ENCODE assay signal across 10 mouse cellular contexts in genomic region chr8:126883752-126884151, GRCm38 (mm10).
DNase-seq lines count a peak whose midpoint lies in the region; ATAC-seq and TF ChIP-seq lines count a peak whose summit lies in the region.
"Had no signal": no experiment of that assay in that cellular context is flagged by ENCODE, and none has a peak within 500 bp of the region (broad histone marks: within the 10 kb centered on the region; RNA-seq: fewer than 3 reads in every experiment).

No protein-coding gene starts in this region.

- WGBS in heart, embryonic 15.5 days = 51% methylated on average over 5 of the region's 5 CpGs
- WGBS in lung, embryonic 16.5 days = 37% methylated on average over 5 of the region's 5 CpGs
- 59% methylated on average over 5 of the region's 5 CpGs for WGBS in lung, adult 2 months
- WGBS in forebrain, embryonic 16.5 days = 65% methylated on average over 5 of the region's 5 CpGs
- 60% methylated on average over 5 of the region's 5 CpGs for WGBS in midbrain, embryonic 16.5 days

- no peak for TF ChIP-seq CTCF in lung, adult 2 months (IDR thresholded peaks at IDR 0.05; ENCODE audit: insufficient read depth, low read length)

- H3K36me3 ChIP-seq in heart, embryonic 15.5 days = no peaks in the 10 kb centered on the region
- H3K36me3 ChIP-seq in lung, embryonic 16.5 days (ENCODE audit: control insufficient read depth, insufficient read depth, low read length) = no peaks in the 10 kb centered on the region
- H3K36me3 ChIP-seq in forebrain, embryonic 16.5 days (ENCODE audit: control insufficient read depth, insufficient read depth) = no peaks in the 10 kb centered on the region
- H3K36me3 ChIP-seq in midbrain, embryonic 16.5 days (ENCODE audit: control insufficient read depth, insufficient read depth, low read length) = no peaks in the 10 kb centered on the region
- H3K36me3 ChIP-seq: limb, embryonic 13.5 days had no signal

- H3K27ac ChIP-seq in heart, embryonic 15.5 days = peak overlapping the region; percentile 89
- peak overlapping the region; percentile 90 for H3K27ac ChIP-seq in lung, embryonic 16.5 days (ENCODE audit: low read length)
- peak overlapping the region; percentile 68 for H3K27ac ChIP-seq in forebrain, embryonic 16.5 days (ENCODE audit: low read length)
- H3K27ac ChIP-seq in midbrain, embryonic 16.5 days (ENCODE audit: low read length) = peak overlapping the region; percentile 77
- H3K27ac ChIP-seq: limb, embryonic 13.5 days had no signal

- DNase-seq in heart, postnatal 10 days = no peak
- DNase-seq in lung, adult 2 months = no peak
- DNase-seq in cerebellum, postnatal 25 days = no peak
- DNase-seq in right cerebral cortex, postnatal 14 days = no peak
- DNase-seq: kidney, adult 8-10 months had no signal

- no peaks in the 10 kb centered on the region for H3K27me3 ChIP-seq in heart, embryonic 15.5 days
- H3K27me3 ChIP-seq in lung, embryonic 16.5 days (ENCODE audit: control insufficient read depth, insufficient read depth, low read depth, low read length) = no peaks in the 10 kb centered on the region
- H3K27me3 ChIP-seq in forebrain, embryonic 16.5 days (replicated peaks; ENCODE audit: control insufficient read depth, insufficient read depth, low read length) = no peaks in the 10 kb centered on the region
- H3K27me3 ChIP-seq in midbrain, embryonic 16.5 days (ENCODE audit: control insufficient read depth, insufficient read depth, low read depth, low read length) = no peaks in the 10 kb centered on the region
- H3K27me3 ChIP-seq: limb, embryonic 13.5 days had no signal

- H3K4me2 ChIP-seq in heart, embryonic 15.5 days = 0 out of 2 replicates have a peak overlapping the region, but pooled peaks have one; percentile 11
- no peak overlapping the region for H3K4me2 ChIP-seq in lung, embryonic 16.5 days (ENCODE audit: low read depth, low read length)
- peak overlapping the region; percentile 22 for H3K4me2 ChIP-seq in forebrain, embryonic 16.5 days (ENCODE audit: low read length)
- H3K4me2 ChIP-seq in midbrain, embryonic 16.5 days (ENCODE audit: low read length) = 0 out of 2 replicates have a peak overlapping the region, but pooled peaks have one; percentile 19
- H3K4me2 ChIP-seq: limb, embryonic 13.5 days had no signal

- no peaks in the 10 kb centered on the region for H3K9me3 ChIP-seq in heart, embryonic 15.5 days (replicated peaks)
- H3K9me3 ChIP-seq in lung, embryonic 16.5 days (ENCODE audit: control insufficient read depth, low read length) = no peaks in the 10 kb centered on the region
- no peaks in the 10 kb centered on the region for H3K9me3 ChIP-seq in forebrain, embryonic 16.5 days (ENCODE audit: control insufficient read depth, low read length)
- no peaks in the 10 kb centered on the region for H3K9me3 ChIP-seq in midbrain, embryonic 16.5 days (replicated peaks; ENCODE audit: control insufficient read depth, low read length, poor library complexity, severe bottlenecking)
- H3K9me3 ChIP-seq: limb, embryonic 13.5 days had no signal

- H3K9ac ChIP-seq in heart, embryonic 15.5 days = no peak overlapping the region
- H3K9ac ChIP-seq in lung, embryonic 16.5 days (ENCODE audit: low read length) = no peak overlapping the region
- H3K9ac ChIP-seq in forebrain, embryonic 16.5 days (replicated peaks; ENCODE audit: low read depth, low read length) = no peak overlapping the region
- H3K9ac ChIP-seq in midbrain, embryonic 16.5 days (ENCODE audit: low read depth, low read length) = no peak overlapping the region
- H3K9ac ChIP-seq: limb, embryonic 13.5 days had no signal

- H3K4me1 ChIP-seq in heart, embryonic 15.5 days (replicated peaks) = peaks cover 45% of the 10 kb centered on the region
- H3K4me1 ChIP-seq in lung, embryonic 16.5 days (replicated peaks; ENCODE audit: control insufficient read depth, insufficient read depth, low read length) = peaks cover 29% of the 10 kb centered on the region
- H3K4me1 ChIP-seq in lung, adult 2 months (ENCODE audit: control insufficient read depth, insufficient read depth, low read length) = peaks cover 9% of the 10 kb centered on the region
- peaks cover 19% of the 10 kb centered on the region for H3K4me1 ChIP-seq in forebrain, embryonic 16.5 days (replicated peaks; ENCODE audit: control insufficient read depth, insufficient read depth, low read length)
- peaks cover 10% of the 10 kb centered on the region for H3K4me1 ChIP-seq in midbrain, embryonic 16.5 days (ENCODE audit: control insufficient read depth, insufficient read depth, low read length)

- H3K4me3 ChIP-seq in heart, embryonic 15.5 days = no peak overlapping the region
- no peak overlapping the region for H3K4me3 ChIP-seq in lung, embryonic 16.5 days (ENCODE audit: low read length)
- H3K4me3 ChIP-seq in lung, adult 2 months (replicated peaks; ENCODE audit: extremely low read depth, low read depth, low read length) = no peak overlapping the region
- H3K4me3 ChIP-seq in forebrain, embryonic 16.5 days (replicated peaks; ENCODE audit: low read length) = no peak overlapping the region
- no peak overlapping the region for H3K4me3 ChIP-seq in midbrain, embryonic 16.5 days (ENCODE audit: low read depth, low read length)
- H3K4me3 ChIP-seq: limb, embryonic 13.5 days had no signal

- intact Hi-C loops in heart, postnatal 10 days (cut with DNase I) = loop anchor here (2.0 kb wide), 2 partner anchors 35 to 45 kb away; no protein-coding TSS in a partner anchor

- TF ChIP-seq POLR2A in lung, adult 2 months (IDR thresholded peaks at IDR 0.05; ENCODE audit: borderline replicate concordance, extremely low read depth, low read depth, low read length) = no peak

- no peak for ATAC-seq in heart, embryonic 15.5 days (replicated peaks; ENCODE audit: insufficient number of reproducible peaks, insufficient read depth, low FRiP score, low read depth)
- no peak; the same call in 1 of the 2 replicates for ATAC-seq in lung, embryonic 16.5 days (ENCODE audit: low read depth)
- no peak for ATAC-seq in forebrain, embryonic 16.5 days
- ATAC-seq in midbrain, embryonic 16.5 days = peak; percentile 57; the same call in 1 of the 2 replicates
